8 mouse cellular contexts compared by ENCODE assay signal in the genomic region with DNA sequence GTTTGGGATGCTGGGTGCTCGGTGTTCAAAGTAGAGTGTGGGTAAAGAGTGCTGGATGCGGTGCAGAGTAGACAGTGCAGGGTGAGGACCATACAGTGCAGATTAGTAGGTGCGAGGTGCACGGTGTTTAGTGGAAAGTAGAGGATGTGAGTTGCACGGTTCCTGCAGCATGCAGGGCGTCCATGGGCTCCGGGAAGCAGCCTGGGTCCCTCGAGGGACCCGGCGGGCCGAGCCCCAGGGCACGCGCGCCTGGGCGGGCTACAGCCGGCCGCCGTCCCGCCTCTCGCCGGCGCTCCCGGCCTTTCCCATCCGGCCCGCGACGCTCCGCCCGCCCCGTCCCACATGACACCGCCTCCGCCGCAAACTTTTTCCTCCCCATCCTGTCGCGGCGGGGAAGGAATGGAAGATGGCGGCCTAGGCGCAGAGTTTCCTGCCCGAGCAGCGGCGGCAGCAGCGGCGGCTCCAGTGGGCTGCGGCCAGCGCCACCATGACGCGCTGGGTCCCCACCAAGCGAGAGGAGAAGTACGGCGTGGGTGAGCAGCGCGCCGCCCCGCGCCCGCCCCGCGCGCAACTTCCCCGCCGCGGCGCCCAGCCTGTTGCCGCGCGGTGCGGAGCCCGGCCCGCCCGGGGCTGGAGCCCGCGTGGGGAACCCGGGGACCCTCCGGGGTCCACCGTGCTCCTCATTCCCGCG. TPM values are rescaled to one million over a fixed set of nuclear protein-coding genes. Genes with fewer than 3 reads are reported as not detected.
DNase-seq lines count a peak whose midpoint lies in the region; ATAC-seq and TF ChIP-seq lines count a peak whose summit lies in the region.

A gene (plus strand): TSS at position 343 of the 691 bp plus-strand sequence.

- no peak for TF ChIP-seq CTCF in stomach, postnatal 0 days (IDR thresholded peaks at IDR 0.05; ENCODE audit: low read depth)

- peak within 1 kb of the TSS; percentile 79 for H3K4me2 ChIP-seq in limb, embryonic 13.5 days (replicated peaks)
- peak within 1 kb of the TSS; percentile 94 for H3K4me2 ChIP-seq in midbrain, embryonic 13.5 days (replicated peaks)
- H3K4me2 ChIP-seq in stomach, postnatal 0 days (replicated peaks; ENCODE audit: low read depth), result peak within 1 kb of the TSS; percentile 86

- no peak for TF ChIP-seq EP300 in stomach, postnatal 0 days (optimal IDR thresholded peaks at IDR 0.05)

- H3K27me3 ChIP-seq in limb, embryonic 13.5 days, result no peaks in the 10 kb centered on the region
- peaks cover 39% of the 10 kb centered on the region for H3K27me3 ChIP-seq in midbrain, embryonic 13.5 days
- no peaks in the 10 kb centered on the region for H3K27me3 ChIP-seq in stomach, postnatal 0 days (ENCODE audit: control insufficient read depth, insufficient read depth, low read length)

- peaks cover 41% of the 10 kb centered on the region for H3K4me1 ChIP-seq in limb, embryonic 13.5 days
- peaks cover 18% of the 10 kb centered on the region for H3K4me1 ChIP-seq in midbrain, embryonic 13.5 days (replicated peaks)
- H3K4me1 ChIP-seq in stomach, postnatal 0 days (replicated peaks; ENCODE audit: control insufficient read depth, insufficient read depth), result no peaks in the 10 kb centered on the region; the same call in 1 of the 2 replicates

- peak; percentile 93 for ATAC-seq in limb, embryonic 13.5 days (ENCODE audit: low FRiP score, low read depth)
- peak; percentile 82 for ATAC-seq in midbrain, embryonic 13.5 days
- ATAC-seq in stomach, postnatal 0 days (ENCODE audit: low FRiP score, low TSS enrichment), result peak; percentile 86

- 3% methylated on average over 56 of the region's 77 CpGs for WGBS in limb, embryonic 13.5 days
- WGBS in midbrain, embryonic 13.5 days, result 3% methylated on average over 50 of the region's 77 CpGs
- WGBS in stomach, postnatal 0 days, result 1% methylated on average over 64 of the region's 77 CpGs

- no peaks in the 10 kb centered on the region for H3K36me3 ChIP-seq in limb, embryonic 13.5 days
- H3K36me3 ChIP-seq in midbrain, embryonic 13.5 days, result no peaks in the 10 kb centered on the region
- H3K36me3 ChIP-seq in stomach, postnatal 0 days (ENCODE audit: control insufficient read depth, insufficient read depth, low read length), result no peaks in the 10 kb centered on the region

- peak; percentile 4 for DNase-seq in cerebellum, adult 11 months
- no peak for DNase-seq in cerebellum, adult 8-10 months
- DNase-seq in embryo, embryonic 9.5 days (ENCODE audit: extremely low spot score), result peak; percentile 80
- DNase-seq in heart, adult 18-20 months, result peak; percentile 86 to 90
- DNase-seq in kidney, adult 18-20 months, result peak; percentile 85
- DNase-seq in stomach, postnatal 0 days (ENCODE audit: low spot score), result peak; percentile 85

- H3K27ac ChIP-seq in limb, embryonic 13.5 days, result peak within 1 kb of the TSS; percentile 95
- H3K27ac ChIP-seq in midbrain, embryonic 13.5 days, result no peak within 1 kb of the TSS
- H3K27ac ChIP-seq in stomach, postnatal 0 days (replicated peaks), result peak within 1 kb of the TSS; percentile 94

- H3K4me3 ChIP-seq in limb, embryonic 13.5 days, result peak within 1 kb of the TSS; percentile 77
- H3K4me3 ChIP-seq in midbrain, embryonic 13.5 days (replicated peaks), result peak within 1 kb of the TSS; percentile 61
- peak within 1 kb of the TSS; percentile 82 for H3K4me3 ChIP-seq in stomach, postnatal 0 days (ENCODE audit: low read depth, low read length)

- peak within 1 kb of the TSS; percentile 88 for H3K9ac ChIP-seq in limb, embryonic 13.5 days
- H3K9ac ChIP-seq in midbrain, embryonic 13.5 days (replicated peaks), result peak within 1 kb of the TSS; percentile 68
- H3K9ac ChIP-seq in stomach, postnatal 0 days (ENCODE audit: low read length), result peak within 1 kb of the TSS; percentile 93

- no peaks in the 10 kb centered on the region for H3K9me3 ChIP-seq in limb, embryonic 13.5 days
- no peaks in the 10 kb centered on the region for H3K9me3 ChIP-seq in midbrain, embryonic 13.5 days
- no peaks in the 10 kb centered on the region for H3K9me3 ChIP-seq in stomach, postnatal 0 days (ENCODE audit: control insufficient read depth, low read length)

RNA-seq across cellular contexts. Expression of the gene that starts here (rescaled TPM):
- 10 to 100 TPM; 26.8 to 28.4 TPM for total RNA-seq in heart, adult 18-20 months (2021)
- 39.5 and 45.1 TPM in 2 replicates for polyA plus RNA-seq in limb, embryonic 13.5 days (2015; fragmentation: Nextera tagmentation; extraction: Ambion mirVana)
- 6.7 and 7.3 TPM in 2 replicates for polyA plus RNA-seq in midbrain, embryonic 13.5 days (2015; fragmentation: Nextera tagmentation; extraction: Ambion mirVana)
- polyA plus RNA-seq in stomach, postnatal 0 days (2015; fragmentation: Nextera tagmentation; extraction: Ambion mirVana), result 8.5 TPM in 2 replicates
